Mouse (Mus musculus) inflammation-experienced regulatory T-cells, adult 6 months (primary cell): ENCODE data around the gene Manbal. TPM values are rescaled to one million over a fixed set of nuclear protein-coding genes. Genes with fewer than 3 reads are reported as not detected.
A peak's percentile ranks its signal among the peaks of the same experiment; 100 is the strongest.

Experiments
- ATAC-seq: one replicate; pipeline ENCODE4 v1.8.0; 2017
- polyA plus RNA-seq, 3 experiments: library from polyadenylated mRNA; unstranded; fragments of 100-300 nt; shearing (Covaris generic); gene quantifications; one replicate each; pipeline ENCODE4 v1.2.1; 2017

Gene Manbal
- polyA plus RNA-seq, 3 experiments from 2014 or later: 41.4 to 46.8 (median 44.1) TPM

DNA sequence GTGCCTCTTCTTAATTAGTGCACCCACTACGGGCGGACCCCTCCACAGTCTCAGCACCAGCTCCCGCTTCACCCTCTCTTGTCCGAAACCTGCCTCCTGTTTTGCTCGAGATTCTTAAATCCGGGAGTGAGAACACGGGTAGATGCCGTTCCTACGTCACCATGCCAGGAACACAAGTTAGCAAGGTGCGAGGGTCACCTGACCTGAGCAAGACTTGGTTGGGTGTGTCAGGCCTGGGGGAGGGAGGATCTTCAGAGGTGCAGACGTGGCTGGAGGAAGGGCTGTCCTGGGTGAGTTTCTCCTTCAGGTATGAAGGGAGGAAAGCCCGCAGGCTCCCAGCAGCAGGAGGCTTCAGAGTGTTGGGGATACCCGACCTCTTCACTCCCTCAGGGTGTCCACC is 50.8 kb downstream of the Manbal start, which contains the start of gene Src:
Src (plus strand) TSS at position 239 of the 400 bp plus-strand sequence.
- no peak for ATAC-seq

GRCm38 (mm10) chr2:157418609-157419071 is 51.2 kb downstream of the Manbal start:
- ATAC-seq: no peak

- no peak for ATAC-seq
Observed at GRCm38 (mm10) chr2:157419506-157419905, 52.1 kb downstream of the Manbal start.

GRCm38 (mm10) chr2:157420404-157420803 is 53.0 kb downstream of the Manbal start:
- no peak for ATAC-seq

DNA sequence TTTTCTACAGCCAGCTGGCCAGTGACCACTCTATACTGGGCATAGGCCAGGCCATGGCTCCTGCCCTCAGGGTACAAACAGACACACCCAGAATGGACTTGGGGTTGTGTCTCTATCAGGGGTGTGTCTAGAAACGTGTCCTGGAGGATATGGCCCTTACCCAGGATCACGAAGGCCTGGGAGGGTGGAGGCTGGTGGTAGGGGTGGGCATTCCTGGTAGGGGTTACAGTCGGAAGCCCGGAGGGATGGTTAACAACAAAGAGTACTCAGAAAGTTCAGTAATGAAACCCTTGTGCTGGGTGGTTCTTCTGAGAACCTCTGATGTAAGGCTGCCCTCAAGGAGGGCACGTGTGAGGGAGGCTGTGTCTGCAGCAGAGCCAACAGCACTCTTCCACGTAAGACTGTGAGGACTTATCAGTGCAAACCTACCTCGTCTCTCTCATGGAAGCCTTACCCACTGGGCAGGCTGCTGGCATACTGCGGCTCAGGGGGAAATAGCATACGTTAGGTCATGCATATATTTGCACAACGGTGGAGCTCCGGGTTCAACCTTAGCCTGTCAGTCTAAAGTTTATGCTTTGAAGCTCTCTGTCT is 54.8 kb downstream of the Manbal start:
- no peak for ATAC-seq

DNA sequence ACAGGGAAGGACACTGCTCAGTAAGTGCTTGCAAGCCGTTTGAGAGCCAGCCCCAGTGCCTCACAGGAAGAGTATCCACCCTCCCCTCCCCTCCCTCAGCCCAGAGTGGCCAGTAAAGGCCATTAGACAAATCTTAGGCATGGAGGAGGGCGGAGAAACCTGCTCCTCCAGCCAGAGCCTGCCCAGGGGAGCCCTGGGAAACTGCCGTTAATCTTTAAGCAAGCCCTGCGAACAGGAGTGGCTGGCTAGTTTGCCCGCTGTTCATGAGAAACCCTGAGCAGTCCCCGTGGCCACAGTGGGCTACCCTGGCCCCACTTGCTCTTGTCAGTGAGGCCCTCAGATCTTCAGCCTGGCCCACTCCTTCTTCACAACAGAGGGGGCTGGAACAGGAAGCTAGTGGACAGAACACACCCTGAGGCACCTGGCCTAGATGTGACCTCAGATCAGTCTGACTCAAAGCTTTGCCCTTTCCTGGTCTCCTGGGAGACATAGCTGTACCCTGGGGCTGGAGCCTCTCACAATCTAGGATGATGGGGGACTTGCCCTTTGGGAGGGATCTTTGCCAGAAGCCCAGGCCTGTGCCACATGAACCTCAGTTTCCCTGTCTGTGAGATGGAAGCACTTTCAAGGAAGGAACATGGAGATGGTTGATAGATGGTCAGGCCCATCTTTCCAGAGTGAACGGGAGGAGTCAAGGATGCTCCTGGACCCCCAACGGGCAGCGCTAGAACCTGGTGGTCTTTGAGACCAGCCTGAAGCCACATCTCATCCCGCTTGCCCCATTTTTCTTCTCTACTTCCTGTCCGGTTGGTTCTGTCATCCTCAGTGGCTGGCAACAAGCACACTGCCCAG is 55.7 kb downstream of the Manbal start:
- no peak for ATAC-seq

GRCm38 (mm10) chr2:157423706-157424125 is 56.3 kb downstream of the Manbal start:
- peak; percentile 38 for ATAC-seq

DNA sequence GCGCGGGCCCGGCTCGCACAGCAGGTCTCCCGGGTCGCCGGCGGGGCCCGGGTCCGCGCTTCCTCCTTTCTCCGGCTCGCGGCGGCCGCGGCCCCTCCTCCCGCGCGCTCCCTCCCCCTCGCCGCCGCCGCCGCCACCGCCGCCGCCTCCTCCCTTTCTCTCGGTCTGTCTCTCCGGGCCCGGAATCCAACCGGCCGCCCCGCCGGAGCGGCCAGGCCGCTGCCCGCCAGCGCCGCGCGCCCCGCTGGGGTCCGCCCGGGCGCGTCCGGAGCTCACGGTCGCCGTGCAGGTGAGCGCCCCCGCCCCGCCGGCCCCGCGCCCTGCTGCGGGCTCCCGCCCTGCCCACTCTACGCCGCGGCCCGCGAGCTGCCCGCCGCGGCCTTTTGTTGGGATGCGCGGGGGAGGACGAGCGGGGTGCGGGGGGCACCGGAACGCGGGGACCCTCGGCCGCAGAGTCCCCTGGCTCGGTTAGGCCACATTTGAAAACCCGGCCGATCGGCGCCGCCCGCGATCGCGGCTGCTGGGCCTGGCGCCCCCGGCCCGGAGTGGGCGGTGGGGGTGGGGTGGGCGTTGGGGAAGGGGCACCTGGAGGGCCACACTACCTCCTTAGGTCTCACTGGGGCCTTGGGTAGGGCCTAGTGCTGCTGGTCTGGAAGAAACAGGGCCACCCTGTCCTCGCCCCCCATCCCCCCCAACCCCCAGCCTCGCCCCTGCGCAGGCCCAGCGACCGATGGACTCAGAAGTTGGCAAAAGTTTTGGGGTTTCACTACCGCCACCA is 56.9 kb downstream of the Manbal start:
- ATAC-seq: peak; percentile 41

DNA sequence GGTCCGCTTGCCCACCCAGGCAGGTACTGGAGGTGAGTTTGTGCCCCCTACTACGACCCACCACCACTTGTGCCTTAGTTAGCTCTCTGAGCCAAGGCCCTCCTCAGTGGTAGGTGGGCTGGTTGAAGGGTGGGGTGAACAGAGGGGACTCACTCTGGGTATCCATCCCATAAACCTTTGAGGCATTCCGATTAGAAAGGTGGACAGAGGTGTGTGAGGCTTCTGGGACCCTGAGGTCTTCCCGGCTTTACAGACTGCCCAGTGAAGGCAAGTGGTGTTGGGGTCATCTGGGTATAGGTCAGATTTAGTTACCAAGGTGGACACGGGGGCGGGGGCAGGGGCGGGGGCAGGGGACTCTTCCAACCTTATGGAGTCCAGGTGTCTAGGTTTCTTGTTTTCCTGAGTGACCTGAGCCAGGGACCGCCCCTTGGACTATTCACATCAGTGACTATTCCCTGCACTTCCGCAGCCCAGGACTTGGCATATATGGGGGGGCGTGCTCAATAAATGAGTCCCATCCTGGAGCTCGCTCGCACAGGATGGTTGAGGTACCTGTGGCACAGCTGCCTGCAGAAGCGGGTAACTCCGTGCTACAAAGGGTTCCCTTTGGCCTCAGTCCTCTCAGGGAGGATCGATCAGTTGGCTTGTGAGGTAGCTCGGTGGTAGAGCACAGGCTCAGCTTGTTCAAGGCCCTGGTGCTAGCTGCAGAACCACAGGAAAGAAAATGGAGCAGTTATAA is 57.7 kb downstream of the Manbal start:
- ATAC-seq: no peak

- no peak for ATAC-seq
Observed at GRCm38 (mm10) chr2:157425643-157425988, 58.2 kb downstream of the Manbal start.

DNA sequence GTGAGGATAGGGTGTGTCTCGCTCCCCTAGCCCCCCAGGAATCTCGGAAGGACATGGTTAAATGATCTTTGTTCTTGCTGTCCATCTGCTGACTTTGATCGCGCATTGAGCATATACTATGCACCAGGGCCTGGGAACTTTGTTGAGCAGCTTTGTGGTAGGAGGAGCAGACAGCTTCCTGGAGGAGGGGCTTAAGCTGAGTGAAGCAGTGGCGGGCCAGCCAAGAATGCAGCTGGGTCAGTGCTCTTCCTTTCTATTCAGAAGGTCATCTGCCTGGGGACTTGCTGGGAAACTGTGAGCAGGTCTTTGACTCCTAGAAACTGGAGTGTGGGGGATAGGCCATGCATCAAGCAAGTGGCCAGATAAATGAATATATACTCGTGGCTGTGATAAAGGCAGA is 58.8 kb downstream of the Manbal start:
- no peak for ATAC-seq

- ATAC-seq: no peak
Observed at GRCm38 (mm10) chr2:157427164-157427563, 59.8 kb downstream of the Manbal start.

GRCm38 (mm10) chr2:157428351-157429139 is 61.2 kb downstream of the Manbal start:
- ATAC-seq: no peak

- peak; percentile 72 for ATAC-seq
Observed at GRCm38 (mm10) chr2:157429735-157430134, 62.3 kb downstream of the Manbal start.

GRCm38 (mm10) chr2:157430667-157431429 is 63.5 kb downstream of the Manbal start:
- ATAC-seq: peak; percentile 59

DNA sequence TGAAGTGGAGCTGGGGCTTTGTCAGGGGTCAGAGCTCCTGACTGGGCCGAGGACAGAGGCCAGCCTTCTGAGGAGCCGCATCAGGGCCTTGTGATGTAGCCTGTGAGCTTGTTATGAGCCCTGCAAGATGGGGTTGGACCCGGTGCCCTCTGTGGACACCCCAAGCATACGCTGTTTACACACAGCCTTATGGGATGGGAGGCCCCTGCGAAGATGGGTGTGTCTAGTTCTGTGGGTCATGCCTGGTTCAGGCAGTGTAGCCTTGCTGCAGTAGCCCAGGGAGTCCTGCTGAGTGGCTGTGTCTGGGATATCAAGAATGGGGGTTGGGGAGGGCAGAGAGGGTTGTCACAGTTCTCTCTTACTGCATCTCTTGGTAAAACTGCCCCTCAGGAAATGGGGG is 64.5 kb downstream of the Manbal start:
- ATAC-seq: no peak

- no peak for ATAC-seq
Observed at GRCm38 (mm10) chr2:157432476-157432875, 65.1 kb downstream of the Manbal start.

DNA sequence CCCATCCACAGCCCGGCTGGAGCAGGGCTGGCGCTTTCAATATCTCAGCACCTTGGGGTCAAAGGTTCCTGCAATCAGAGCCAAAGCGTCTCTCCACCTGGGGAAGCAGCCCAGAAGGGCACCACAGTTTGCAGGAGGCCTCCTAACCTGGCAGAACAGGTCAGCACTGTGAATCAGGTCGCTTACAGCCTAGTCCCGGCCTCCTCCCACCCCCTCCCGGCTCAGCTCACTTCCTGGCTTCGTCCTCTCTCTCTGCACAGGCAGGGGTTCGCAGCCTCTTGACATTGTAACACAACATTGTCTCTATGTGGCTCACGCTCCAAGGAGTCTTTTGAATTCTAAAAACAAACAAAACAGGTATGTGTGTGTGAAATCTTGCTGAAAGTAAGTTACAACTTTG is 66.6 kb downstream of the Manbal start:
- no peak for ATAC-seq

GRCm38 (mm10) chr2:157434497-157434896 is 67.1 kb downstream of the Manbal start:
- no peak for ATAC-seq

DNA sequence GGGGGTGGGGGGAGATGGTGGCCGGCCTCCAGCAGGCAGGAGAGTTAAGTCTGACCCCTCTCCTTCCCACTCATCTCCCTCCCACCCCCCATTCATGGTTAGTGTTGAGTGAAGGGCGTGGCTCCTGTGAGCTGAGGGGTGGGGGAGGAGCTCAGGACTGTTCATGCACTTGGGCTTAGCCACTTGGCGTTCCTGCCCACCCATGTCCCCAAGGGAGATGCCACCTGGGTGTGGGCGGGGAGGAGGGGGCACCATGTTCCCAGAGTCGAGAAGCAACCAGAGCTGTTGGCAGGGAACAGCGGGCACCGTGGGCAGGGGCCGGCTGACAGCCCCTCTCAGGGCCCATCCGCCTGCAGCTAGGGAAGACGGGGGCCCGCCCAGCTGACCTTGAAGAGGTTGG is 69.1 kb downstream of the Manbal start:
- no peak for ATAC-seq

- ATAC-seq: no peak
Observed at GRCm38 (mm10) chr2:157437123-157437522, 69.7 kb downstream of the Manbal start.
